Mouse (Mus musculus) limb, embryonic 14.5 days (tissue): ENCODE measurements around the gene S100pbp. TPM values are rescaled to one million over a fixed set of nuclear protein-coding genes. Genes with fewer than 3 reads are reported as not detected.

Source experiments
- ATAC-seq: fragments of 200-750 bp; cut with Nextera tagmentation; 2 replicates; pipeline ENCODE4 v1.8.0; 2017; ENCODE audit warnings: low read depth, moderate number of reproducible peaks, moderate TSS enrichment; ENCODE audit not compliant: low FRiP score
- DNase-seq: peaks from one replicate; pipeline ENCODE4 v3.0.0-alpha.2; 2015; ENCODE audit warnings: low spot score
- H3K27ac ChIP-seq: fragments of 300-500 bp; sonication (generic); replicated peaks from 2 replicates; pipeline ENCODE4 v1.5.1; 2014; ENCODE audit warnings: low read depth, mild to moderate bottlenecking, low read length, moderate library complexity, mixed read lengths
- H3K27me3 ChIP-seq: fragments of 300-500 bp; sonication (generic); 2 replicates; pipeline ENCODE4 v1.6.1; 2014; ENCODE audit warnings: low read length, mixed read lengths; ENCODE audit not compliant: control insufficient read depth, insufficient read depth
- H3K36me3 ChIP-seq: fragments of 300-500 bp; sonication (generic); 2 replicates; pipeline ENCODE4 v1.6.1; 2014; ENCODE audit warnings: mild to moderate bottlenecking, low read length, moderate library complexity, mixed read lengths; ENCODE audit not compliant: control insufficient read depth, insufficient read depth
- H3K4me1 ChIP-seq: fragments of 300-500 bp; sonication (generic); 2 replicates; pipeline ENCODE4 v1.6.1; 2014; ENCODE audit warnings: antibody characterized with exemption, low read length, mixed read lengths; ENCODE audit not compliant: control insufficient read depth, insufficient read depth
- H3K4me2 ChIP-seq: fragments of 300-500 bp; sonication (generic); replicated peaks from 2 replicates; pipeline ENCODE4 v1.6.1; 2014; ENCODE audit warnings: low read depth, mild to moderate bottlenecking, low read length, moderate library complexity; ENCODE audit not compliant: severe bottlenecking
- H3K4me3 ChIP-seq: fragments of 300-500 bp; sonication (generic); replicated peaks from 2 replicates; pipeline ENCODE4 v1.5.1; 2014; ENCODE audit warnings: low read length
- H3K9ac ChIP-seq: fragments of 300-500 bp; sonication (generic); 2 replicates; pipeline ENCODE4 v1.6.1; 2014; ENCODE audit warnings: mild to moderate bottlenecking, low read depth, low read length, moderate library complexity; ENCODE audit not compliant: severe bottlenecking
- H3K9me3 ChIP-seq: fragments of 300-500 bp; sonication (generic); 2 replicates; pipeline ENCODE4 v1.6.1; 2016; ENCODE audit warnings: low read length; ENCODE audit not compliant: control insufficient read depth
- POLR2A ChIP-seq: fragments of 200-500 bp; IDR thresholded peaks from 2 replicates; pipeline ENCODE4 v1.8.0; 2012; ENCODE audit warnings: inconsistent platforms, mild to moderate bottlenecking, moderate library complexity, borderline replicate concordance; ENCODE audit not compliant: insufficient read depth, insufficient read length; ENCODE audit errors: extremely low read depth
- WGBS: fragments of 180-500 bp; shearing (Covaris S2); extraction: QIAGEN DNeasy Blood & Tissue Kit; methylation state at CpG from one replicate; pipeline ENCODE4 v1.1.7; 2014; 5-methylcytosine and 5-hydroxymethylcytosine counted together
- polyA plus RNA-seq, 2 experiments: library from polyadenylated mRNA; depleted of rRNA in 1 of 2; stranded (reverse) in 1 of 2; unstranded in 1 of 2; fragments of >200 nt; fragmentation: Nextera tagmentation in 1 of 2; extraction: Ambion mirVana in 1 of 2; gene quantifications; 2 replicates each; pipeline versions ENCODE4 v1.2.1 to v1.2.3; 2012 to 2014

The S100pbp gene
- polyA plus RNA-seq, 2 experiments, result 14.9 to 59.9 TPM

GRCm38 (mm10) chr4:129235147-129235546, 45.6 kb upstream of the S100pbp start:
- no peak for ATAC-seq
- H3K4me1 ChIP-seq, result peaks cover 19% of the 10 kb centered on the region
- no peak overlapping the region for H3K27ac ChIP-seq

DNA sequence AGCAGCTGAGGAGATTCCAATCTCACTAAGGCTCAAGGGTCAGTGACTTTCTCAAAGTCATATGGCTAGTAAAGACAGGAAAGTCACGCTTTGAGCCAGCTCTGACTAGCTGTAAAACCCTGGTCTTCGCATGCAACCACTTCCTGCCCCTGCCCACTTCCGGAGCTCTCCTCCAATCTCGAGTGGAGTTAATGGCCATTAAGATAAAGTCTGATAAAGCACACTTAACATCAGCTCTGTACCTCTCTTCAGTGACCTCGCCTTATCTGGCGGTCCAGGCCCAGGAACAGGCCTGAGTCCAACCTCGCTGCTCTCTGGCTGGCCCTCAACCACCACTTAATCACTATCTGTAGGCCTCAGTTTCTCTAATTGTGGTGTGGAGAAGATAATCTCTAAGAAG, 45.0 kb upstream of the S100pbp start:
- H3K27ac ChIP-seq, result no peak overlapping the region
- DNase-seq (no peak), ATAC-seq (no peak)
- H3K4me2 ChIP-seq, result no peak overlapping the region
- peaks cover 19% of the 10 kb centered on the region for H3K4me1 ChIP-seq
- 49% methylated on average over 7 of the region's 7 CpGs for WGBS
- H3K9ac ChIP-seq, result no peak overlapping the region
- no peak for TF ChIP-seq POLR2A
- no peaks in the 10 kb centered on the region for H3K9me3 ChIP-seq
- H3K36me3 ChIP-seq, result no peaks in the 10 kb centered on the region
- H3K4me3 ChIP-seq, result no peak overlapping the region
- no peaks in the 10 kb centered on the region for H3K27me3 ChIP-seq

More at GRCm38 (mm10) chr4:129235147-129235546, 45.6 kb upstream of the S100pbp start:
- Histone ChIP-seq H3K4me3 (no peak overlapping the region), H3K9me3 (no peaks in the 10 kb centered on the region), H3K27me3 (no peaks in the 10 kb centered on the region), H3K36me3 (no peaks in the 10 kb centered on the region), H3K9ac (no peak overlapping the region), H3K4me2 (no peak overlapping the region)
- TF ChIP-seq POLR2A, result no peak
- DNase-seq, result no peak
- 88% methylated on average over 3 of the region's 3 CpGs for WGBS

GRCm38 (mm10) chr4:129232561-129233360, 43.2 kb upstream of the S100pbp start:
- Histone ChIP-seq H3K27ac (no peak overlapping the region), H3K9ac (no peak overlapping the region), H3K4me2 (no peak overlapping the region), H3K9me3 (no peaks in the 10 kb centered on the region), H3K27me3 (no peaks in the 10 kb centered on the region), H3K36me3 (no peaks in the 10 kb centered on the region), H3K4me3 (no peak overlapping the region), H3K4me1 (peaks cover 15% of the 10 kb centered on the region)
- ATAC-seq (no peak), DNase-seq (no peak)
- TF ChIP-seq POLR2A, result no peak
- 74% methylated on average over 9 of the region's 9 CpGs for WGBS

GRCm38 (mm10) chr4:129231594-129232450, 42.3 kb upstream of the S100pbp start:
- no peak overlapping the region for H3K27ac ChIP-seq
- WGBS, result 68% methylated on average over 12 of the region's 12 CpGs
- no peak for ATAC-seq

GRCm38 (mm10) chr4:129230926-129231325, 41.4 kb upstream of the S100pbp start:
- TF ChIP-seq POLR2A, result no peak
- no peaks in the 10 kb centered on the region for H3K27me3 ChIP-seq
- no peak overlapping the region for H3K27ac ChIP-seq
- no peak overlapping the region for H3K4me2 ChIP-seq
- H3K4me1 ChIP-seq, result peaks cover 24% of the 10 kb centered on the region
- H3K9ac ChIP-seq, result no peak overlapping the region
- no peak for ATAC-seq
- H3K36me3 ChIP-seq, result no peaks in the 10 kb centered on the region
- H3K4me3 ChIP-seq, result no peak overlapping the region
- no peak for DNase-seq
- H3K9me3 ChIP-seq, result no peaks in the 10 kb centered on the region
- 67% methylated on average over 8 of the region's 8 CpGs for WGBS

More at GRCm38 (mm10) chr4:129231594-129232450, 42.3 kb upstream of the S100pbp start:
- Histone ChIP-seq H3K4me1 (peaks cover 15% of the 10 kb centered on the region), H3K36me3 (no peaks in the 10 kb centered on the region), H3K9me3 (no peaks in the 10 kb centered on the region), H3K4me2 (no peak overlapping the region), H3K4me3 (no peak overlapping the region), H3K9ac (no peak overlapping the region), H3K27me3 (no peaks in the 10 kb centered on the region)
- peak; percentile 47 for DNase-seq
- no peak for TF ChIP-seq POLR2A
